Mouse (Mus musculus) lung, embryonic 16.5 days (tissue): Measurements from ENCODE around the gene Rassf9. TPM values are rescaled to one million over a fixed set of nuclear protein-coding genes. Genes with fewer than 3 reads are reported as not detected.

Experiments
- ATAC-seq: fragments of 200-750 bp; cut with Nextera tagmentation; 2 replicates; pipeline ENCODE4 v1.8.0; 2017; ENCODE audit warnings: low read depth, mild to moderate bottlenecking, moderate library complexity
- H3K27ac ChIP-seq: fragments of 300-500 bp; sonication (generic); 2 replicates; pipeline ENCODE4 v1.5.1; 2014; ENCODE audit warnings: mild to moderate bottlenecking, control low read depth, low read length
- H3K27me3 ChIP-seq: fragments of 300-500 bp; sonication (generic); 2 replicates; pipeline ENCODE4 v1.6.1; 2014; ENCODE audit warnings: low read depth, low read length, mixed read lengths; ENCODE audit not compliant: control insufficient read depth, insufficient read depth
- H3K36me3 ChIP-seq: fragments of 300-500 bp; sonication (generic); 2 replicates; pipeline ENCODE4 v1.6.1; 2014; ENCODE audit warnings: low read length; ENCODE audit not compliant: control insufficient read depth, insufficient read depth
- H3K4me1 ChIP-seq: fragments of 300-500 bp; sonication (generic); replicated peaks from 2 replicates; pipeline ENCODE4 v1.6.1; 2014; ENCODE audit warnings: low read length, mixed read lengths; ENCODE audit not compliant: control insufficient read depth, insufficient read depth
- H3K4me2 ChIP-seq: fragments of 300-500 bp; sonication (generic); 2 replicates; pipeline ENCODE4 v1.6.1; 2014; ENCODE audit warnings: low read depth, low read length, control low read depth
- H3K4me3 ChIP-seq: fragments of 300-500 bp; sonication (generic); 2 replicates; pipeline ENCODE4 v1.5.1; 2014; ENCODE audit warnings: mild to moderate bottlenecking, low read length, control low read depth
- H3K9ac ChIP-seq: fragments of 300-500 bp; sonication (generic); 2 replicates; pipeline ENCODE4 v1.6.1; 2014; ENCODE audit warnings: low read length, control low read depth
- H3K9me3 ChIP-seq: fragments of 300-500 bp; sonication (generic); 2 replicates; pipeline ENCODE4 v1.6.1; 2016; ENCODE audit warnings: low read length; ENCODE audit not compliant: control insufficient read depth
- WGBS: fragments of 180-500 bp; shearing (Covaris S2); extraction: QIAGEN DNeasy Blood & Tissue Kit; methylation state at CpG from one replicate; pipeline ENCODE4 v1.1.7; 2014; 5-methylcytosine and 5-hydroxymethylcytosine counted together
- polyA plus RNA-seq: library from polyadenylated mRNA; unstranded; fragments of >200 nt; fragmentation: Nextera tagmentation; extraction: Ambion mirVana; gene quantifications from 2 replicates; pipeline ENCODE4 v1.2.1, GENCODE M21; 2015

The Rassf9 gene
- polyA plus RNA-seq, 1 experiment from 2014 or later = 5.7 TPM

DNA sequence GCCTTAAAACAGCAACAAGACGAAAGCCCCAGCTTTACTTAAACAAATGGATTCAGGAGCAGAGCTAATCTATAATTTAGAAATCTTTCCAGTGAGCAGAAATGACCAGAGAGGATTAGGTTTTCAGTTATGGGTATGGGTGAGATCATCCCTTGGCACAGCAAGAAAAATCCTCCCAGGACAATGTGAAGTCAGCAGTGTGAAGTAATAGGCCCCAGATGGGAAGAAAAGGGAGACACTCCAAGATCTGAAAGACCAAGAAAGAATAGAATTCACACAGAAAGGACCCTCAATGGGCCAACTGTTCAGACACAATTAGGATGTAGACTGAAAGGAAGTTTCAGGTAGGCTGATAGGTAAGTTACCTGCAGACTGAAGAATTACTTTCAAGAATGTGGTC lies 50.5 kb downstream of the Rassf9 start:
- ATAC-seq = no peak
- Histone ChIP-seq H3K9ac (no peak overlapping the region), H3K4me3 (no peak overlapping the region), H3K27ac (no peak overlapping the region), H3K4me1 (no peaks in the 10 kb centered on the region), H3K36me3 (no peaks in the 10 kb centered on the region), H3K27me3 (no peaks in the 10 kb centered on the region), H3K4me2 (no peak overlapping the region), H3K9me3 (no peaks in the 10 kb centered on the region)
- 69% methylated on average over 1 of the region's 1 CpGs for whole genome bisulfite sequencing

DNA sequence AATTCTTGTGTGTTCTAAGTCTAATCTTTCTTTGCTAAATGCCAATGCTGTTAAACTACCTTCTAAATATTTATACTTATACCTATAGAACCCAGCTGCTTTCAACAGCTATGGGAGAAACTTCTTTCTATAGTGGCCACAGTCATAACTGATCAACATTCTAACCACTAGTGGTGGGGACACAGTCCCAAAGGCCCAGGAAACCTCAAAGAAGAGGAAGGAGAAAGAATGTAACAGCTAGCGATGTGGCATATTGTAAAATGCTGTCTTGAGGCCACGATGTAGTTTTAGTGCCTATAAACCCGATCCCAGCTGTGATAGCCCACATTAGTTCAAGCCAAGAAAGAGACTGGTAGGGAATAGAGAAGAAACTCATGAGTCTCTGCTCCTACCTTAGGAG lies 65.9 kb downstream of the Rassf9 start:
- no peaks in the 10 kb centered on the region for H3K4me1 ChIP-seq
- H3K27me3 ChIP-seq = no peaks in the 10 kb centered on the region
- no peak overlapping the region for H3K4me2 ChIP-seq
- no peaks in the 10 kb centered on the region for H3K9me3 ChIP-seq
- no peak overlapping the region for H3K9ac ChIP-seq
- H3K4me3 ChIP-seq = no peak overlapping the region
- no peaks in the 10 kb centered on the region for H3K36me3 ChIP-seq
- H3K27ac ChIP-seq = no peak overlapping the region
- ATAC-seq = no peak
- 88% methylated on average over 3 of the region's 3 CpGs for WGBS

DNA sequence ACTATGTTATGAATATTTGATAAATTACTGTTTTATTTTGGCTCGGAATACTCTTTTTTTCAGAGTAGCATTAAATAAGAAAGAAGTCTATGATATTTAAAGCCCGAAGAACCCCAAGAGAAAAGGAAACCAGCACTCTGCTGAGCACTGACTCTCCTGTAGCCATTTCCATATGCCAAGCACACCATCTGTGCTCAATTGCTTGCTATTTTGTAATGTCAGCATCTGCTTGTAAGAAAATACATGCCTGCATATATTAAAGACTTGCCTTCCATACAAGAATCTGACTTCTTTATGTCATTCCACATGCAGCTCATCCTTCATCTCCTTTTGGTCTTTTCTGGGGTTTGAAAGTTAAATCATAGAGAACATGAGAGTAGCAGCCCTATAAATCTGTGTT lies 82.3 kb downstream of the Rassf9 start:
- H3K27me3 ChIP-seq = no peaks in the 10 kb centered on the region

More for the DNA sequence above, 82.3 kb downstream of the Rassf9 start:
- Histone ChIP-seq H3K27ac (no peak overlapping the region), H3K9ac (no peak overlapping the region), H3K9me3 (no peaks in the 10 kb centered on the region), H3K4me2 (no peak overlapping the region), H3K4me1 (no peaks in the 10 kb centered on the region), H3K4me3 (no peak overlapping the region), H3K36me3 (no peaks in the 10 kb centered on the region)
- ATAC-seq = no peak
- 79% methylated on average over 2 of the region's 2 CpGs for WGBS

Other genes with a start within 250 kb of the Rassf9 start
- 1.4 TPM in 2 replicates for gene Nts, start 21.7 kb upstream of the Rassf9 start, polyA plus RNA-seq